Mouse (Mus musculus): ENCODE measurements around the gene Ap2a2.
"Not testable (repeated sequence)": the region's sequence is repeated elsewhere in the genome, so short reads cannot be mapped to it uniquely, and the experiment has no call there.

The Ap2a2 gene

GRCm38 (mm10) chr7:141607717-141608116 lies 45.7 kb downstream of the Ap2a2 start:
- no peak for DNase-seq

GRCm38 (mm10) chr7:141609719-141610514 lies 47.9 kb downstream of the Ap2a2 start:
- no peak for DNase-seq

GRCm38 (mm10) chr7:141611711-141612370 lies 49.9 kb downstream of the Ap2a2 start:
- DNase-seq: peak; percentile 41 to 42

GRCm38 (mm10) chr7:141612371-141612760 lies 50.4 kb downstream of the Ap2a2 start:
- peak; percentile 58 to 62 for DNase-seq

- peak; percentile 69 to 76 for DNase-seq
Observed at GRCm38 (mm10) chr7:141612791-141613190, 50.8 kb downstream of the Ap2a2 start.

- DNase-seq: no peak
Observed at GRCm38 (mm10) chr7:141614329-141614832, 52.4 kb downstream of the Ap2a2 start.

- no peak for DNase-seq
Observed at GRCm38 (mm10) chr7:141624214-141624613, 62.2 kb downstream of the Ap2a2 start.

- no peak for DNase-seq
Observed at GRCm38 (mm10) chr7:141625120-141625810, 63.3 kb downstream of the Ap2a2 start.

GRCm38 (mm10) chr7:141628018-141628417 lies 66.0 kb downstream of the Ap2a2 start:
- no peak for DNase-seq

GRCm38 (mm10) chr7:141629241-141629640 lies 67.3 kb downstream of the Ap2a2 start:
- DNase-seq: no peak

- DNase-seq: not testable (repeated sequence)
Observed at GRCm38 (mm10) chr7:141638077-141638476, 76.1 kb downstream of the Ap2a2 start.

GRCm38 (mm10) chr7:141638513-141639334 lies 76.8 kb downstream of the Ap2a2 start:
- not testable (repeated sequence) for DNase-seq

GRCm38 (mm10) chr7:141639335-141639890 lies 77.4 kb downstream of the Ap2a2 start:
- DNase-seq: not testable (repeated sequence)

GRCm38 (mm10) chr7:141642375-141642774 lies 80.4 kb downstream of the Ap2a2 start:
- DNase-seq: no peak

- DNase-seq: no peak
Observed at GRCm38 (mm10) chr7:141643160-141643559, 81.2 kb downstream of the Ap2a2 start.

- DNase-seq: no peak
Observed at GRCm38 (mm10) chr7:141647083-141647482, 85.1 kb downstream of the Ap2a2 start.

- no peak for DNase-seq
Observed at GRCm38 (mm10) chr7:141647815-141648214, 85.8 kb downstream of the Ap2a2 start.

GRCm38 (mm10) chr7:141652191-141652590 lies 90.2 kb downstream of the Ap2a2 start:
- DNase-seq: no peak

GRCm38 (mm10) chr7:141660346-141660745 lies 98.4 kb downstream of the Ap2a2 start:
- no peak for DNase-seq

GRCm38 (mm10) chr7:141661481-141661880 lies 99.5 kb downstream of the Ap2a2 start:
- no peak for DNase-seq

- no peak for DNase-seq
Observed at GRCm38 (mm10) chr7:141662223-141662622, 100.2 kb downstream of the Ap2a2 start.

- DNase-seq: peak; percentile 53 to 61
Observed at GRCm38 (mm10) chr7:141666190-141666589, 104.2 kb downstream of the Ap2a2 start.
